Mouse (Mus musculus) MEL (cell line): ENCODE data around the gene Gm20388. TPM values are rescaled to one million over a fixed set of nuclear protein-coding genes. Genes with fewer than 3 reads are reported as not detected.

Experiments
- DNase-seq: peaks from one replicate; pipeline ENCODE4 v3.0.0; 2011; ENCODE audit warnings: low read depth, low spot score
- H3K27ac ChIP-seq: 2 replicates; pipeline ENCODE4 v1.5.1; 2012; ENCODE audit warnings: low read depth, mild to moderate bottlenecking, control low read depth, low read length, moderate library complexity; ENCODE audit not compliant: control insufficient read depth
- H3K27me3 ChIP-seq, 2 experiments: fragments of 150-350 bp in 1 of 2; sonication (generic) in 1 of 2; 2 replicates each; pipeline ENCODE4 v1.6.1; 2012; ENCODE audit warnings: low read length in 2 of 2, mild to moderate bottlenecking in 2 of 2, improper control_type of control experiment in 1 of 2, moderate library complexity in 1 of 2; ENCODE audit not compliant: insufficient read depth in 2 of 2, control insufficient read depth in 1 of 2
- H3K36me3 ChIP-seq, 2 experiments: 2 replicates each; pipeline ENCODE4 v1.6.1; 2012 to 2014; ENCODE audit warnings: low read length in 2 of 2, improper control_type of control experiment in 1 of 2, inconsistent platforms in 1 of 2, mild to moderate bottlenecking in 1 of 2; ENCODE audit not compliant: insufficient read depth in 2 of 2, control insufficient read depth in 1 of 2
- H3K4me1 ChIP-seq, 2 experiments: fragments of 150-350 bp in 1 of 2; sonication (generic) in 1 of 2; 2 replicates each; pipeline ENCODE4 v1.6.1; 2012; ENCODE audit warnings: low read length in 2 of 2, improper control_type of control experiment in 1 of 2, mild to moderate bottlenecking in 1 of 2; ENCODE audit not compliant: insufficient read depth in 2 of 2, control insufficient read depth in 1 of 2
- H3K4me3 ChIP-seq, 2 experiments: fragments of 150-350 bp in 1 of 2; sonication (generic) in 1 of 2; 2 replicates each; pipeline ENCODE4 v1.5.1; 2012; ENCODE audit warnings: low read depth in 2 of 2, low read length in 2 of 2, mild to moderate bottlenecking in 2 of 2, moderate library complexity in 2 of 2, control low read depth in 1 of 2, improper control_type of control experiment in 1 of 2; ENCODE audit not compliant: control insufficient read depth in 1 of 2, insufficient read depth in 1 of 2
- H3K79me2 ChIP-seq: 2 replicates; pipeline ENCODE4 v1.6.1; 2012; ENCODE audit warnings: mild to moderate bottlenecking, low read length, moderate library complexity; ENCODE audit not compliant: control insufficient read depth, poor library complexity, insufficient read depth
- H3K9ac ChIP-seq: 2 replicates; pipeline ENCODE4 v1.6.1; 2012; ENCODE audit warnings: low read depth, mild to moderate bottlenecking, control low read depth, low read length, moderate library complexity; ENCODE audit not compliant: control insufficient read depth, poor library complexity, severe bottlenecking
- H3K9me3 ChIP-seq: fragments of 150-350 bp; sonication (generic); replicated peaks from 2 replicates; pipeline ENCODE4 v1.6.1; 2012; ENCODE audit warnings: mild to moderate bottlenecking, low read length, improper control_type of control experiment, moderate library complexity; ENCODE audit not compliant: insufficient read depth
- ELF1 ChIP-seq: IDR thresholded peaks from 2 replicates; pipeline ENCODE4 v1.6.1; 2014; ENCODE audit warnings: low read depth, mild to moderate bottlenecking, inconsistent platforms, low read length, improper control_type of control experiment, moderate library complexity
- EP300 ChIP-seq, 2 experiments: IDR thresholded peaks; 2 replicates each; pipeline ENCODE4 v1.6.1; 2011; ENCODE audit warnings: improper control_type of control experiment in 2 of 2, low read length in 2 of 2, low read depth in 1 of 2, mild to moderate bottlenecking in 1 of 2
- ETS1 ChIP-seq: IDR thresholded peaks from 2 replicates; pipeline ENCODE4 v1.6.1; 2012; ENCODE audit warnings: low read depth, mild to moderate bottlenecking, inconsistent platforms, low read length, improper control_type of control experiment, moderate library complexity
- JUND ChIP-seq: IDR thresholded peaks from 2 replicates; pipeline ENCODE4 v1.6.1; 2011; ENCODE audit warnings: low read depth, mild to moderate bottlenecking, improper control_type of control experiment, low read length
- MAZ ChIP-seq: IDR thresholded peaks from 2 replicates; pipeline ENCODE4 v1.6.1; 2012; ENCODE audit warnings: low read depth, mild to moderate bottlenecking, inconsistent platforms, low read length, improper control_type of control experiment
- MXI1 ChIP-seq: IDR thresholded peaks from 2 replicates; pipeline ENCODE4 v1.6.1; 2011; ENCODE audit warnings: mild to moderate bottlenecking, low read depth, low read length, improper control_type of control experiment
- MYB ChIP-seq: IDR thresholded peaks from 2 replicates; pipeline ENCODE4 v1.6.1; 2011; ENCODE audit warnings: mild to moderate bottlenecking, low read depth, low read length, improper control_type of control experiment
- NRF1 ChIP-seq: IDR thresholded peaks from 2 replicates; pipeline ENCODE4 v1.6.1; 2014; ENCODE audit warnings: low read depth, mild to moderate bottlenecking, inconsistent platforms, low read length, improper control_type of control experiment, moderate library complexity; ENCODE audit not compliant: poor library complexity, insufficient read depth, severe bottlenecking
- POLR2A ChIP-seq, 2 experiments: IDR thresholded peaks; 2 replicates each; pipeline ENCODE4 v1.6.1; 2011 to 2012; ENCODE audit warnings: low read length in 2 of 2, mild to moderate bottlenecking in 2 of 2, control low read depth in 1 of 2, improper control_type of control experiment in 1 of 2, low read depth in 1 of 2, moderate library complexity in 1 of 2; ENCODE audit not compliant: control insufficient read depth in 1 of 2, insufficient read depth in 1 of 2, poor library complexity in 1 of 2
- POLR2AphosphoS2 ChIP-seq: IDR thresholded peaks from 2 replicates; pipeline ENCODE4 v1.6.1; 2011; ENCODE audit warnings: low read length, improper control_type of control experiment
- POLR2AphosphoS5 ChIP-seq: IDR thresholded peaks from 2 replicates; pipeline ENCODE4 v1.6.1; 2012; ENCODE audit warnings: low read depth, borderline replicate concordance, mild to moderate bottlenecking, inconsistent platforms, low read length, moderate library complexity, mixed read lengths
- SIN3A ChIP-seq: IDR thresholded peaks from 2 replicates; pipeline ENCODE4 v1.6.1; 2012; ENCODE audit warnings: low read length, improper control_type of control experiment, inconsistent platforms
- TAL1 ChIP-seq: IDR thresholded peaks from 2 replicates; pipeline ENCODE4 v1.6.1; 2012; ENCODE audit warnings: mild to moderate bottlenecking, inconsistent platforms, low read length, moderate library complexity, mixed read lengths
- TCF12 ChIP-seq: IDR thresholded peaks from 2 replicates; pipeline ENCODE4 v1.6.1; 2014; ENCODE audit warnings: low read depth, mild to moderate bottlenecking, inconsistent platforms, low read length, improper control_type of control experiment, moderate library complexity
- USF2 ChIP-seq, 2 experiments: IDR thresholded peaks; 2 replicates each; pipeline ENCODE4 v1.6.1; 2011 to 2012; ENCODE audit warnings: improper control_type of control experiment in 2 of 2, low read length in 2 of 2, borderline replicate concordance in 1 of 2, inconsistent platforms in 1 of 2, low read depth in 1 of 2, mild to moderate bottlenecking in 1 of 2; ENCODE audit not compliant: insufficient read depth in 1 of 2
- ZMIZ1 ChIP-seq: IDR thresholded peaks from 2 replicates; pipeline ENCODE4 v1.6.1; 2012; ENCODE audit warnings: low read depth, mild to moderate bottlenecking, inconsistent platforms, low read length, improper control_type of control experiment, moderate library complexity
- polyA plus RNA-seq, 2 experiments: library from polyadenylated mRNA; stranded (reverse) in 1 of 2; unstranded in 1 of 2; fragments of >175 nt in 1 of 2; fragments of >200 nt in 1 of 2; gene quantifications; 2 replicates each; pipeline versions ENCODE4 v1.2.1 to v1.2.4; 2012; ENCODE audit warnings: low replicate concordance in 2 of 2, low read depth in 1 of 2; ENCODE audit not compliant: insufficient read length in 2 of 2, insufficient read depth in 1 of 2, missing spikeins in 1 of 2
- total RNA-seq: library from RNA; depleted of rRNA; stranded (reverse); fragments of 300-350 nt; gene quantifications from 2 replicates; pipeline ENCODE4 v1.2.3, GENCODE M21; 2012

Gene Gm20388
- total and polyA plus RNA-seq, 3 experiments: 11.1 to 17.8 TPM; not detected in 1

GRCm38 (mm10) chr8:122286899-122287298 is 2376.3 kb downstream of the Gm20388 start (continued):
- 0 out of 2 replicates have a peak, but pooled peaks have one; percentile 36 for TF ChIP-seq MYB

GRCm38 (mm10) chr8:122287742-122288141 is 2377.1 kb downstream of the Gm20388 start:
- Histone ChIP-seq H3K4me1 (peaks cover 17 to 74% of the 10 kb centered on the region in 2 experiments), H3K27me3 (no peaks in the 10 kb centered on the region), H3K9me3 (no peaks in the 10 kb centered on the region), H3K79me2 (peaks cover 95% of the 10 kb centered on the region), H3K4me3 (no peak overlapping the region), H3K9ac (peak overlapping the region; percentile 41), H3K36me3 (peaks cover 0 to 69% of the 10 kb centered on the region in 2 experiments; a peak in 3 of 4 replicates), H3K27ac (peak overlapping the region; percentile 91)
- TF ChIP-seq POLR2AphosphoS5: no peak
- TF ChIP-seq NRF1: no peak
- TF ChIP-seq USF2 (IDR thresholded peaks at IDR 0.05; ENCODE audit: borderline replicate concordance in 1 of 2, insufficient read depth in 1 of 2, low read depth in 1 of 2, low read length in 2 of 2): no peak
- no peak for TF ChIP-seq ELF1
- TF ChIP-seq MXI1: no peak
- no peak for TF ChIP-seq ZMIZ1
- no peak for TF ChIP-seq JUND
- TF ChIP-seq POLR2A (IDR thresholded peaks at IDR 0.05; ENCODE audit: control insufficient read depth in 1 of 2, insufficient read depth in 1 of 2, low read depth in 1 of 2, low read length in 2 of 2, poor library complexity in 1 of 2): no peak
- 0 out of 2 replicates have a peak, but pooled peaks have one; percentile 19 for TF ChIP-seq TAL1
- TF ChIP-seq ETS1: no peak
- TF ChIP-seq MAZ: no peak
- peak in 1 of 2 experiments; percentile 27; a peak in 1 of 4 replicates for TF ChIP-seq EP300 (IDR thresholded peaks at IDR 0.05; ENCODE audit: low read depth in 1 of 2, low read length in 2 of 2)
- peak; percentile 48; the same call in 1 of the 2 replicates for TF ChIP-seq TCF12
- DNase-seq: no peak

- Histone ChIP-seq H3K36me3 (peaks cover 0 to 74% of the 10 kb centered on the region in 2 experiments; a peak in 3 of 4 replicates), H3K9me3 (no peaks in the 10 kb centered on the region), H3K4me3 (no peak overlapping the region), H3K9ac (peak overlapping the region; percentile 41), H3K27me3 (no peaks in the 10 kb centered on the region), H3K27ac (peak overlapping the region; percentile 91), H3K79me2 (peaks cover 92% of the 10 kb centered on the region), H3K4me1 (peaks cover 17 to 80% of the 10 kb centered on the region in 2 experiments)
- TF ChIP-seq POLR2AphosphoS2 (0 out of 2 replicates have a peak, but pooled peaks have one; percentile 11), SIN3A (no peak)
- no peak for DNase-seq
These were observed 2377.7 kb downstream of the Gm20388 start for GRCm38 (mm10) chr8:122288344-122288743.
